Mouse (Mus musculus) heart, adult 10 weeks (tissue): ENCODE results near the gene Gm17026. TPM values are rescaled to one million over a fixed set of nuclear protein-coding genes. Genes with fewer than 3 reads are reported as not detected.

Experiments used
- polyA plus RNA-seq: library from polyadenylated mRNA; stranded (reverse); fragments of 350-450 nt; fragmentation: Illumina TruSeq; extraction: RNeasy Lipid Tissue Mini Kit (QIAGEN cat#74804); gene quantifications from one replicate; pipeline ENCODE4 v1.2.3, GENCODE M21; 2014; ENCODE audit warnings: low read depth, low replicate concordance

Gm17026 gene
- polyA plus RNA-seq, result not detected

DNA sequence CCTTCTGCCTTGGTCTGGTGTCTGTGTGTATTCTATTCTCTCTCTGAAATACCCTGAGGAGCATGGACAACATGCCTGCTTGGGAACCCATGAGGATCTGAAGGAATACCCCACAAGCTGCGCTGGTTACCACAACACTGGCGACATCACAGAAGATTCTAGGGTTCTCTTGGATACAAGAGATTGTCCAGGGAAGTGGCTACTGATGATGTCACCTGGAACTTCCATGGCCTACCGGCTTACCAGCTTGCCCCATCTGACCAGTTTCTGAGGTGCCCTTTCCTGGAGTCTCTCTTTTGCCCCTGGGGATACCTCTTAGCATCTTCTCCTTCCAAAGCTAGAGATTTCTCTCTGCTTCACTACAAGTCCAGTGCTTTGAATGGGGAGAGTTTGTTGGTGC is at the start of gene Gm17026:
Gene Gm17026, minus strand, starts transcription at position 101 of the 400 bp plus-strand sequence.

DNA sequence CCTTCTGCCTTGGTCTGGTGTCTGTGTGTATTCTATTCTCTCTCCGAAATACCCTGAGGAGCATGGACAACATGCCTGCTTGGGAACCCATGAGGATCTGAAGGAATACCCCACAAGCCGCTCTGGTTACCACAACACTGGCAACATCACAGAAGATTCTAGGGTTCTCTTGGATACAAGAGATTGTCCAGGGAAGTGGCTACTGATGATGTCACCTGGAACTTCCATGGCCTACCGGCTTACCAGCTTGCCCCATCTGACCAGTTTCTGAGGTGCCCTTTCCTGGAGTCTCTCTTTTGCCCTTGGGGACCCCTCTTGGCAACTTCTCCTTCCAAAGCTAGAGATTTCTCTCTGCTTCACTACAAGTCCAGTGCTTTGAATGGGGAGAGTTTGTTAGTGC is 37.4 kb upstream of the Gm17026 start, which contains the start of gene Gm9611:
Gene Gm9611, minus strand, starts transcription at position 101 of the 400 bp plus-strand sequence.

Other genes starting within 250 kb of the Gm17026 start
- gene Gm7951, start 142.7 kb downstream of the Gm17026 start, polyA plus RNA-seq, result not detected
- not detected for gene Gm17027, start 97.4 kb downstream of the Gm17026 start, polyA plus RNA-seq
- not detected for gene Gm3573, start 69.3 kb downstream of the Gm17026 start, polyA plus RNA-seq
- not detected for gene Gm9611, start 37.3 kb upstream of the Gm17026 start, polyA plus RNA-seq
- gene Gm7995, start 50.2 kb upstream of the Gm17026 start, polyA plus RNA-seq, result not detected
- not detected for gene Gm8005, start 179.6 kb upstream of the Gm17026 start, polyA plus RNA-seq
- not detected for gene Gm8011, start 203.8 kb upstream of the Gm17026 start, polyA plus RNA-seq
- not detected for gene Gm8020, start 242.3 kb upstream of the Gm17026 start, polyA plus RNA-seq